Mouse (Mus musculus) stomach, postnatal 0 days (tissue): ENCODE data around the gene Gm47985.

ENCODE experiments used
- CTCF ChIP-seq: IDR thresholded peaks from 2 replicates; pipeline ENCODE4 v1.5.1; 2016; ENCODE audit warnings: antibody characterized with exemption, low read depth, mild to moderate bottlenecking, moderate library complexity
- EP300 ChIP-seq: optimal IDR thresholded peaks from 2 replicates; pipeline ENCODE3; 2016; ENCODE audit warnings: antibody characterized with exemption

- TF ChIP-seq CTCF: no peak
- no peak for TF ChIP-seq EP300
These were observed 51.4 kb downstream of the Gm47985 start for GRCm38 (mm10) chr1:151233756-151234155.
